Mouse (Mus musculus) hindbrain, embryonic 16.5 days (tissue): ENCODE data around the gene Spns2. TPM values are rescaled to one million over a fixed set of nuclear protein-coding genes. Genes with fewer than 3 reads are reported as not detected.

Experiments
- ATAC-seq: fragments of 200-750 bp; cut with Nextera tagmentation; 2 replicates; pipeline ENCODE4 v1.8.0; 2017; ENCODE audit warnings: moderate TSS enrichment, moderate library complexity
- H3K27ac ChIP-seq: fragments of 300-500 bp; sonication (generic); 2 replicates; pipeline ENCODE4 v1.5.1; 2014; ENCODE audit warnings: low read depth, mild to moderate bottlenecking, control low read depth, low read length, moderate library complexity
- H3K27me3 ChIP-seq: fragments of 300-500 bp; sonication (generic); replicated peaks from 2 replicates; pipeline ENCODE4 v1.6.1; 2014; ENCODE audit warnings: low read length; ENCODE audit not compliant: control insufficient read depth, insufficient read depth
- H3K36me3 ChIP-seq: fragments of 300-500 bp; sonication (generic); 2 replicates; pipeline ENCODE4 v1.6.1; 2014; ENCODE audit warnings: mild to moderate bottlenecking, low read length, moderate library complexity, mixed read lengths; ENCODE audit not compliant: control insufficient read depth, insufficient read depth
- H3K4me1 ChIP-seq: fragments of 300-500 bp; sonication (generic); 2 replicates; pipeline ENCODE4 v1.6.1; 2014; ENCODE audit warnings: low read depth, low read length; ENCODE audit not compliant: control insufficient read depth, insufficient read depth
- H3K4me2 ChIP-seq: fragments of 300-500 bp; sonication (generic); 2 replicates; pipeline ENCODE4 v1.6.1; 2014; ENCODE audit warnings: mild to moderate bottlenecking, low read length, control low read depth, moderate library complexity
- H3K4me3 ChIP-seq: fragments of 300-500 bp; sonication (generic); 2 replicates; pipeline ENCODE4 v1.5.1; 2014; ENCODE audit warnings: mild to moderate bottlenecking, low read length, control low read depth, moderate library complexity
- H3K9ac ChIP-seq: fragments of 300-500 bp; sonication (generic); 2 replicates; pipeline ENCODE4 v1.6.1; 2014; ENCODE audit warnings: low read depth, mild to moderate bottlenecking, control low read depth, low read length, moderate library complexity
- H3K9me3 ChIP-seq: fragments of 300-500 bp; sonication (generic); 2 replicates; pipeline ENCODE4 v1.6.1; 2014; ENCODE audit warnings: mild to moderate bottlenecking, low read length, moderate library complexity; ENCODE audit not compliant: control insufficient read depth
- WGBS: fragments of 180-500 bp; shearing (Covaris S2); extraction: QIAGEN DNeasy Blood & Tissue Kit; methylation state at CpG from one replicate; pipeline ENCODE4 v1.1.7; 2014; 5-methylcytosine and 5-hydroxymethylcytosine counted together
- polyA plus RNA-seq: library from polyadenylated mRNA; unstranded; fragments of >200 nt; fragmentation: Nextera tagmentation; extraction: Ambion mirVana; gene quantifications from 2 replicates; pipeline ENCODE4 v1.2.1, GENCODE M21; 2015

The Spns2 gene
- polyA plus RNA-seq, 1 experiment from 2014 or later, result 6.0 TPM

DNA sequence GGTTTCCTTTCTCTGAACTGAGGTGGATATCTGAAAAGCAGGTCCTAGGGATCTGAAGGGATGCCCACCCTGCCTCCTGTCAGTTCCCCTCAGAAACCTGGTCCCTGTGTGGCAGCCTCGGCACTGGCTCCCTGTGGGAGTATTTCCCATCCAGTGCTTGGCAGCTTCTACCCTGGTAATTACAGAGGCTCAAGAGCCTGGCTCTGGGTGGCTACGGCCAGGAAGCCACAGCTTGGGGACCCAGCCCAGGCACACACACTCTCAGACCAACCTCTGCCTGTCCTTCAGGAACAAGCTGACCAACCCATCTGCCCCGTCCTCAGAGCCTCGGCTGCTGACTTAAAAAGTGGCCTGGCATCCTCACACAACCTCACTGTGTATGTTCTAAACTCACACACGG, 8.4 kb downstream of the Spns2 start:
- 77% methylated on average over 5 of the region's 5 CpGs for WGBS
- H3K9ac ChIP-seq, result no peak overlapping the region

DNA sequence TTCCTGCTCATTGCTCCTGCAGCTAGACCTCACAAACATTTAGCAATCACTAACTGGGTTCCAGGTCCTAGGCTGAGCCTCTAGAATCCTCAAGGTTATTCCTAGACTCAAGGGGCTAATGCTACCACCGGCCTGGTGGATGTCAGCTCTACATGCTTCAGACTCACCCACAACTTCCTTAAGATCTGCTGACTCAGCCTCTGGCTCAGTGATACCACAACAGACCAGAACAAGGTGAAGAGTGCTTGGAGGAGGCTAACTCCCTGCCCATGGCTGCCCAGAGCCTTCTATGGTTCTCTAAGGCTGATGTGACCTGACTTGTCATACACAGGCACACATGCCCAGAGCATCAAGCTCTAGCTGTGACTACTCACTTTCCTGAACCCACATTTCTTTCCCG, 10.2 kb downstream of the Spns2 start:
- H3K27ac ChIP-seq, result no peak overlapping the region
- no peaks in the 10 kb centered on the region for H3K27me3 ChIP-seq
- no peaks in the 10 kb centered on the region for H3K9me3 ChIP-seq
- H3K36me3 ChIP-seq, result no peaks in the 10 kb centered on the region
- peaks cover 9% of the 10 kb centered on the region for H3K4me1 ChIP-seq
- no peak for ATAC-seq
- WGBS, result 76% methylated on average over 2 of the region's 2 CpGs
- H3K4me2 ChIP-seq, result no peak overlapping the region
- no peak overlapping the region for H3K4me3 ChIP-seq
- no peak overlapping the region for H3K9ac ChIP-seq

More for the DNA sequence above, 8.4 kb downstream of the Spns2 start:
- no peaks in the 10 kb centered on the region for H3K36me3 ChIP-seq
- no peak overlapping the region for H3K27ac ChIP-seq
- no peaks in the 10 kb centered on the region for H3K9me3 ChIP-seq
- H3K4me2 ChIP-seq, result no peak overlapping the region
- no peaks in the 10 kb centered on the region for H3K27me3 ChIP-seq
- H3K4me1 ChIP-seq, result peaks cover 25% of the 10 kb centered on the region
- ATAC-seq, result no peak
- no peak overlapping the region for H3K4me3 ChIP-seq

DNA sequence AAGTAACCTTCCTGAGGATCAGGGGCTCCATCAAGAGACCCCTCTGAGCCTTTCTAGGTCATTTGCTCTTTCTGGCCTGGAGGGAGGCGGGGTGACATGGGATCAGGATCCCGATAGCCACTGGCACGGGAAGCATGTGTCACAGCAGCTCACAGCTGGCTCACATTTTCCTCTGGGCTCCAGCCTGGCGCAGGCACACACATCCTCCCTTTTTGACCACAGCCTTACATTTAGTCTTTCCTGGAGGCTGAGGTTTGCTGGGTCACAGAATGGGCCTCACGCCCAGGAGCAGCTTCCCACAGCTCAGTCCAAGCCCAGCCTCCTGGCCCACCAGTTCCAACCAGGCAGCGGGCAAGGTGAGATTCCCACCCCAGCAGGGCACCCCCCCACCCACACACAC, 11.5 kb downstream of the Spns2 start:
- no peak for ATAC-seq
- H3K36me3 ChIP-seq, result 0 out of 2 replicates have a peak, but pooled peaks cover 4% of the 10 kb centered on the region
- H3K9ac ChIP-seq, result no peak overlapping the region
- peaks cover 7% of the 10 kb centered on the region for H3K4me1 ChIP-seq
- 64% methylated on average over 6 of the region's 6 CpGs for WGBS
- H3K27me3 ChIP-seq, result no peaks in the 10 kb centered on the region
- H3K4me3 ChIP-seq, result no peak overlapping the region
- no peak overlapping the region for H3K27ac ChIP-seq
- H3K9me3 ChIP-seq, result no peaks in the 10 kb centered on the region
- H3K4me2 ChIP-seq, result no peak overlapping the region

DNA sequence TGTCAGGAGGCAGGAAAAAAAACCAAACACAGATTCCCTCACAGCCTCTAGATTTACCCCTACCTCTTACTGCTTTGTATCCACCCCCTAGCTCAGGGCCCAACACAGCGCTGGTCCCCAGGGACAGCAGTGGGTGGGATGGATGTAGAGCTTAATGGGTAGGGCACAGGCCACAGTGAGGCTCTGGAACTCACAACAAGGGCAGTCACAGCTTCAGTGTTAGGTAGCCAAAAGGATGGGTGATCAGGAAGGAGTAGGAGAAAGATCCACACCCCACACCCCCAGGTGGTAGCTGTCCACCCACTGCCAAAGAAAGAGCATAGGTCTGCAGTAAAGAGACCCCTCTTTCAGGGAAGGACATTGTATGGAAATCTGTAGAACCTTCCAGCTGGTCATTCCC, 12.1 kb downstream of the Spns2 start:
- 77% methylated on average over 1 of the region's 1 CpGs for WGBS
- no peak overlapping the region for H3K27ac ChIP-seq
- no peaks in the 10 kb centered on the region for H3K27me3 ChIP-seq
- H3K9ac ChIP-seq, result 0 out of 2 replicates have a peak overlapping the region, but pooled peaks have one; percentile 5
- no peaks in the 10 kb centered on the region for H3K9me3 ChIP-seq
- H3K4me2 ChIP-seq, result no peak overlapping the region
- H3K4me3 ChIP-seq, result no peak overlapping the region
- H3K36me3 ChIP-seq, result 0 out of 2 replicates have a peak, but pooled peaks cover 6% of the 10 kb centered on the region
- ATAC-seq, result no peak
- H3K4me1 ChIP-seq, result peaks cover 7% of the 10 kb centered on the region

DNA sequence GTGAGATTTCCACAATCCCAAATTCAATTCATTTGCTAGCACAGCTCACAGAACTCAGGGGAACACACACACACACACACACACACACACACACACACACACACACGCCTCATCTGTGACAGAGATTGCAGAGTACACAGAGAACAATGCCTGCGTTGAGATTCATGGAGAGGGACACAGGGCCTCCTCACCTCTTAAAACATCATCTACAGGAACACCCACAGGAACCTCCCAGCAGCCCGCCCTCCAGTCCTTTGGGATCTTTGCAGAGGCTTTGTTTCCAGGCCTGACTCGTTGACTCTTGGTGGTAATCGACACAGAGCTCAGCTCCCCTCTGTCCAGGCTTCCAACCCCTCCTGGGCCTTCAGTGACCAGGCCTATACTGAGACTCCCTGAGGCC, 12.5 kb downstream of the Spns2 start:
- Histone ChIP-seq H3K27ac (no peak overlapping the region), H3K4me3 (no peak overlapping the region), H3K4me2 (no peak overlapping the region), H3K9ac (0 out of 2 replicates have a peak overlapping the region, but pooled peaks have one; percentile 5), H3K9me3 (no peaks in the 10 kb centered on the region), H3K27me3 (no peaks in the 10 kb centered on the region), H3K36me3 (0 out of 2 replicates have a peak, but pooled peaks cover 6% of the 10 kb centered on the region), H3K4me1 (peaks cover 7% of the 10 kb centered on the region)
- no peak for ATAC-seq
- WGBS, result 19% methylated on average over 5 of the region's 5 CpGs

DNA sequence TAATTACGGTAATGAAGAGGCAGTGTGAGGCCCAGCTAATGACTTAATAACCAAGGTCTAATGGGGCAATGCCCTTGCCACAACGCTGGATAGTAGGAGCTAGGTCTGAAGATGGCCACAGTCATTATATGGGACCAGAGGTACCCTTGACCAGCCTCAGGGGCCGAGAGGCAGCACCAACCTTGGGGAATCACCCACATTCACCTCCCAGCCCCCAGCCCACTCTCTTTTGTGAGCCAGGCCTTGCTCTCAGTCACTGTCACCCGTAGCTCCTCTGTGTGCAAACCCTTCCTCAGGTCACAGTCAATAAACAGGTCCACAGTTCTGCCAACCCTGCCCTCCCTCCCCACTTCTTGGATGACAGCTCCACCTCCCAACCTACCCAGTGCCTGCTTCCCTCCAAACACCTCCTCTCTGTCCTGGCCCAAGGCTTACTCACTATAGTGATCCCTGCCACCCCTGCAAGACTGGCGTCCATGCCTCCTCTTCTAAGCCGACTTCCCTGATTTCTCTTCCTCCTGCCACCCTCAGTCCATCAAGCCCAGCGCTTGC, 13.6 kb downstream of the Spns2 start:
- WGBS, result 80% methylated on average over 7 of the region's 7 CpGs
- peaks cover 7% of the 10 kb centered on the region for H3K4me1 ChIP-seq
- no peak overlapping the region for H3K9ac ChIP-seq
- H3K36me3 ChIP-seq, result 0 out of 2 replicates have a peak, but pooled peaks cover 6% of the 10 kb centered on the region
- H3K27me3 ChIP-seq, result no peaks in the 10 kb centered on the region
- H3K4me2 ChIP-seq, result no peak overlapping the region
- no peak for ATAC-seq
- no peak overlapping the region for H3K4me3 ChIP-seq
- no peaks in the 10 kb centered on the region for H3K9me3 ChIP-seq
- H3K27ac ChIP-seq, result no peak overlapping the region

DNA sequence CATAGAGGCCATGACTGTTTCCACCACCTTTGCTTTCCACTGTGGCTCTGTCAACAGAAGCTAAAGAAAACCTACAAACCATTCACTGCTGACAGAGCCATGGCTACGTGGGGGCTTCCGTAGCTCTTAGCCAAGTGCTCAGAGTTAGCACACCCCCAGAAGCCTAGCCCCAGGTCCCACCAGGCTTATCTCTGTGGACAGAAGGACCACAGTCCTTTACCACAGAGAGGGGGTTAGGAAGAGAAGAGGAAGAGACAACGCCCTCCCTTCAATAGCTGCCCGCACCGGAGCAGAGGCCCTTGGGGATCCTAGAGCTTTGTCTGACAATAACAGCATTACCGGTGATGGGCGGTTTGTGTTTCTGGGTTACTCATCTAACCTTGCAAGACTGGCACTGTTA, 14.3 kb downstream of the Spns2 start:
- ATAC-seq, result no peak
- Histone ChIP-seq H3K4me1 (peaks cover 7% of the 10 kb centered on the region), H3K9me3 (no peaks in the 10 kb centered on the region), H3K4me3 (no peak overlapping the region), H3K27ac (no peak overlapping the region), H3K27me3 (no peaks in the 10 kb centered on the region), H3K36me3 (0 out of 2 replicates have a peak, but pooled peaks cover 6% of the 10 kb centered on the region), H3K4me2 (no peak overlapping the region), H3K9ac (no peak overlapping the region)
- WGBS, result 65% methylated on average over 7 of the region's 7 CpGs

DNA sequence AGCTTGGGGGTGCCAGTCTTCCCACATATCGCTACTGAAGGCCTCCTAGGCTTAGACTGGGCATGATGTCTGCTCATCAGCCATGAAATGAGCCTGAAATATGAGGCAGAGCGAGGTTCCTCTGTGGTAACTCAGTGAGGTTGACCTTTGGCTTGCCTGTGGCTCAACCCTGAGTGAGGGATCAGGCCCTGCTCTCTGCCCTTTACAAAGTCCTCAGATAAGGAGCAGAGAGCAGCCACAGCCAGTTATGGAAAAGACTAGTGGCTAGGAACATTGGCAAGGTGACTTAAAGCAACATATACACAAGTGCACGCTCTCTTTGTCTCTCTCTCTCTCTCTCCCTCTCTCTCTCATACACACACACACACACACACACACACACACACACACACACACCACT, 14.8 kb downstream of the Spns2 start:
- Histone ChIP-seq H3K27me3 (no peaks in the 10 kb centered on the region), H3K9me3 (no peaks in the 10 kb centered on the region), H3K27ac (no peak overlapping the region), H3K9ac (no peak overlapping the region), H3K4me2 (no peak overlapping the region), H3K36me3 (peaks cover 6% of the 10 kb centered on the region; the same call in 1 of the 2 replicates), H3K4me3 (no peak overlapping the region), H3K4me1 (peaks cover 7% of the 10 kb centered on the region)
- ATAC-seq, result no peak
- 81% methylated on average over 3 of the region's 3 CpGs for WGBS

DNA sequence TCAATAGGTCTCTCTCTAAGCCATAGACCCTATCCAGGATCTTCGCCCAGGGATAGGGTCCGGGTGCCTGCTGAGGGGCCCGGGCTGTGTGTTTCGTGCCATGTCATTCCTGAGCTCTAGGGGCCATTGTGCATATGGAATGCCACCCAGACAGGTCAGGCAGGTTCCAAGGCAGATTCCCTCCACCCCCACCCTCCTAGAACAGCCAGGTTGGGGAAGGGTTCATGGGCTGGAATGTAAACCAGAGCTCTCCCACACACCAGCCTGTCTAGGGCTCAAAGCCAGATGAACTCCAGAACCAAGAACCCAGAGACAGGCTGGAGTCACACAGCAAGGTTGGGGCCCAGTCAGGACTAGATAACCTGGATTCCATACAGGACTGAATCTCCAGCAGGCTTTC, 16.2 kb downstream of the Spns2 start:
- no peaks in the 10 kb centered on the region for H3K9me3 ChIP-seq
- no peak for ATAC-seq
- 93% methylated on average over 4 of the region's 4 CpGs for WGBS

More for the DNA sequence above, 16.2 kb downstream of the Spns2 start:
- Histone ChIP-seq H3K27me3 (no peaks in the 10 kb centered on the region), H3K27ac (no peak overlapping the region), H3K4me3 (no peak overlapping the region), H3K4me1 (peaks cover 17% of the 10 kb centered on the region), H3K9ac (no peak overlapping the region), H3K36me3 (peaks cover 6% of the 10 kb centered on the region; the same call in 1 of the 2 replicates), H3K4me2 (no peak overlapping the region)
